Mouse (Mus musculus) testis, adult 2 months (tissue): ENCODE data around the gene Cop1.

Source experiments
- CTCF ChIP-seq: fragments of 200-500 bp; IDR thresholded peaks from 2 replicates; pipeline ENCODE4 v1.5.1; 2012; ENCODE audit warnings: low read depth, mild to moderate bottlenecking, inconsistent platforms, low read length, moderate library complexity; ENCODE audit not compliant: control insufficient read depth, insufficient read depth, insufficient replicate concordance
- POLR2A ChIP-seq: fragments of 200-500 bp; IDR thresholded peaks from 2 replicates; pipeline ENCODE4 v1.6.1; 2012; ENCODE audit warnings: low read depth, mild to moderate bottlenecking, inconsistent platforms, low read length, moderate library complexity; ENCODE audit not compliant: control insufficient read depth

GRCm38 (mm10) chr1:159254906-159255685, 23.0 kb downstream of the Cop1 start:
- TF ChIP-seq POLR2A, result no peak
- no peak for TF ChIP-seq CTCF
